Mouse (Mus musculus) thymus, adult 2 months (tissue): ENCODE results near the gene Orc5.
"Not testable (repeated sequence)": the region's sequence is repeated elsewhere in the genome, so short reads cannot be mapped to it uniquely, and the experiment has no call there.

Experiments used
- CTCF ChIP-seq: fragments of 200-500 bp; IDR thresholded peaks from 2 replicates; pipeline ENCODE4 v1.5.1; 2012; ENCODE audit warnings: mild to moderate bottlenecking, control low read depth, low read length, moderate library complexity, borderline replicate concordance; ENCODE audit not compliant: control insufficient read depth, poor library complexity, insufficient read depth; ENCODE audit errors: extremely low read depth
- POLR2A ChIP-seq: fragments of 200-500 bp; IDR thresholded peaks from 2 replicates; pipeline ENCODE4 v1.6.1; 2012; ENCODE audit warnings: mild to moderate bottlenecking, low read length, control low read depth, moderate library complexity; ENCODE audit not compliant: control insufficient read depth, poor library complexity, insufficient read depth; ENCODE audit errors: extremely low read depth

DNA sequence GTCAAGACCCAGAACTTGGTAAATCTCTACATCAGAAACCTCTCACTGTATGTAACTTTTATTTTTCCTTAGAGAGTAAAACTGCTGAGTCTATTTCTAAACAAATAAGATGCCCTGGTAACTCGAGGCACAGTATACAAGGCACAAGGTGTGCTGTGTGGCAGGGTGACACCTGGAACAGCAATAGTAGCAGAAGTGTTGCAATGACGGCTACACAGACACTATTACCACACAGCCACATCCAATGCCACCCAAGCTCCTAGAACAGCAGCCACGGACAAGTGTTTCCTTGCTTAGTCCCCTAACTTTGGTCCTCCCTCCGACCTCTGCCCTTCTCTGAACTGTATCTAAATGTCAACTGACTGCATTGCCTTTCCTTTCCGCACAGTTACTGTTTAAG, 37.6 kb downstream of the Orc5 start:
- TF ChIP-seq CTCF, POLR2A: not testable (repeated sequence)
